Mouse (Mus musculus) hematopoietic stem cell, adult 5-6 weeks (primary cell): ENCODE data around the gene Adamts5. TPM values are rescaled to one million over a fixed set of nuclear protein-coding genes. Genes with fewer than 3 reads are reported as not detected.

Experiments used
- ATAC-seq, 2 experiments: fragments of 125-278 bp in 1 of 2; replicated peaks in 1 of 2; 2 replicates each; pipeline ENCODE4 v1.8.0; 2016 to 2017; ENCODE audit warnings: inconsistent platforms in 2 of 2, mild to moderate bottlenecking in 2 of 2, moderate number of reproducible peaks in 2 of 2, low read depth in 1 of 2, moderate TSS enrichment in 1 of 2; ENCODE audit not compliant: low FRiP score in 2 of 2, poor library complexity in 2 of 2, severe bottlenecking in 2 of 2, insufficient read depth in 1 of 2, low TSS enrichment in 1 of 2
- total RNA-seq: library from RNA; stranded (forward); fragments of 172-1452, 232-1000 nt; gene quantifications from 2 replicates; pipeline ENCODE4 v1.2.3, GENCODE M21; 2017

Gene Adamts5
- total RNA-seq = 0.05 and 0.06 TPM in 2 replicates

GRCm38 (mm10) chr16:85901581-85901910 lies at the start of gene Adamts5:
Gene Adamts5 (minus strand): TSS chr16:85901828.
- peak; percentile 19 to 51; a peak in 3 of 4 replicates for ATAC-seq

GRCm38 (mm10) chr16:85950356-85950755 lies 48.7 kb upstream of the Adamts5 start:
- no peak for ATAC-seq

GRCm38 (mm10) chr16:85926004-85926403 lies 24.4 kb upstream of the Adamts5 start:
- ATAC-seq = no peak

GRCm38 (mm10) chr16:85922454-85922853 lies 20.8 kb upstream of the Adamts5 start:
- no peak for ATAC-seq

GRCm38 (mm10) chr16:85920122-85920521 lies 18.5 kb upstream of the Adamts5 start:
- no peak for ATAC-seq

GRCm38 (mm10) chr16:85900702-85901580 lies 687 bp downstream of the Adamts5 start:
- peak; percentile 31 to 58 for ATAC-seq

- peak in 1 of 2 experiments; percentile 12; a peak in 1 of 4 replicates for ATAC-seq
These were observed 1.6 kb downstream of the Adamts5 start for GRCm38 (mm10) chr16:85899790-85900587.

- peak in 1 of 2 experiments; percentile 23; a peak in 2 of 4 replicates for ATAC-seq
These were observed 2.3 kb downstream of the Adamts5 start for GRCm38 (mm10) chr16:85899301-85899721.

GRCm38 (mm10) chr16:85898816-85899215 lies 2.8 kb downstream of the Adamts5 start:
- ATAC-seq = no peak

GRCm38 (mm10) chr16:85898391-85898790 lies 3.2 kb downstream of the Adamts5 start:
- ATAC-seq = no peak

- ATAC-seq = no peak
These were observed 3.8 kb downstream of the Adamts5 start for GRCm38 (mm10) chr16:85897854-85898253.

- no peak for ATAC-seq
These were observed 5.7 kb downstream of the Adamts5 start for GRCm38 (mm10) chr16:85895948-85896347.

GRCm38 (mm10) chr16:85889778-85890177 lies 11.8 kb downstream of the Adamts5 start:
- ATAC-seq = no peak

GRCm38 (mm10) chr16:85887289-85888051 lies 14.2 kb downstream of the Adamts5 start:
- ATAC-seq = no peak

- ATAC-seq = no peak
These were observed 22.6 kb downstream of the Adamts5 start for GRCm38 (mm10) chr16:85879075-85879474.

GRCm38 (mm10) chr16:85874141-85874540 lies 27.5 kb downstream of the Adamts5 start:
- ATAC-seq = no peak

- ATAC-seq = no peak
These were observed 29.7 kb downstream of the Adamts5 start for GRCm38 (mm10) chr16:85871971-85872370.
